Mouse (Mus musculus): ENCODE measurements around the gene Reep6. TPM values are rescaled to one million over a fixed set of nuclear protein-coding genes. Genes with fewer than 3 reads are reported as not detected.

Reep6 gene
- 24.7 and 25.1 TPM in 2 replicates for polyA plus RNA-seq (2012; rRNA removed)

DNA sequence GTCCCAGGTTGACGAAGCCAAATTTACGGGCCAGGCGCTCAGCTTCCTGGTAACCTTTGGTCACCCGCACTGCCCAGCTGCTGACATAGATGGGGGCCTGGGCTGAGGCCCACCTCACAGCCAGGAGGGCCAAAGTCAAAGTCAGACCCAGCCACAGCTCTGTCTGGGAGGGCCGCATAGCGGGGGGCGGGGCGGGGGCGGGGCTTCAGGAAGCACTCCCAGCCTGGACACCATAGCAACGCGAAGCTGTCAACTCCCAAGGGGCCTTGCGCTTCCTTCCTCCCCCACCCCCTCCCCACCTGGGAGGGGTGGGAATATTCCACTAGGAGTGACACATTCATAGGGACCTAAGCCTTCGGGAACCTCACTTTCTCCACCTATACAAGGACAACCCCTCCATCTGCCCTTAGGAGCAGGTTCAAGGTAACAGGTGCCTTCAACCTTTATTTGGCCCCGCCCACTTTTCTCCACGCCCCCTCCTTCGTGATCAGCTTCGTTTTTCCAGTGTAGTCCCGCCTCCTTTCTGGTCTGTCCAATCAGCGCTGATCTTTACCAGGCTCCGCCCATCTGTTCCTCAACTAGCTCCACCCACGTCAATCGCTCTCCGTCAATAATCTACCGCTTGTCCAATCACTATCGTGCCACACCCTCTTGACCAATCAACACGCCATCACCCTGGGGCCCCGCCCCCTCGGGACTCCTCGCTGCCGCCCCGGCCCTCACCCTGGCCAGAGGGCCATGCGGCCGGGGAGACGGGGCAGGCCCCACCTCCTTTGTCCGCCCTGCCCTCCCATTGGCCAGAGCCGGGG, at the start of gene Reep6, which contains the start of gene Pcsk4:
Reep6 (plus strand) TSS at position 681 of the 809 bp plus-strand sequence.
Pcsk4 (minus strand) TSS at position 226 of the 809 bp plus-strand sequence.
- Histone ChIP-seq H3K4me3 (ENCODE audit: insufficient read depth, low read depth, low read length) (peak within 1 kb of the TSS; percentile 46), H3K27me3 (replicated peaks; ENCODE audit: control insufficient read depth, insufficient read depth, low read length) (no peaks in the 10 kb centered on the region), H3K36me3 (ENCODE audit: control insufficient read depth, insufficient read depth, low read length) (no peaks in the 10 kb centered on the region), H3K4me1 (ENCODE audit: control insufficient read depth, insufficient read depth, low read length) (peaks cover 5% of the 10 kb centered on the region; the same call in 1 of the 2 replicates), H3K27ac (ENCODE audit: insufficient read depth, low read depth, low read length) (0 out of 2 replicates have a peak within 1 kb of the TSS, but pooled peaks have one; percentile 12)
- TF ChIP-seq CTCF (conservative IDR thresholded peaks at IDR 0.05; ENCODE audit: insufficient read depth, insufficient read length, low read depth, low read length) (no peak), POLR2A (IDR thresholded peaks at IDR 0.05; ENCODE audit: low read depth, low read length) (no peak)
- DNase-seq: peak; percentile 98
- WGBS: 4% methylated on average over 36 of the region's 36 CpGs

DNA sequence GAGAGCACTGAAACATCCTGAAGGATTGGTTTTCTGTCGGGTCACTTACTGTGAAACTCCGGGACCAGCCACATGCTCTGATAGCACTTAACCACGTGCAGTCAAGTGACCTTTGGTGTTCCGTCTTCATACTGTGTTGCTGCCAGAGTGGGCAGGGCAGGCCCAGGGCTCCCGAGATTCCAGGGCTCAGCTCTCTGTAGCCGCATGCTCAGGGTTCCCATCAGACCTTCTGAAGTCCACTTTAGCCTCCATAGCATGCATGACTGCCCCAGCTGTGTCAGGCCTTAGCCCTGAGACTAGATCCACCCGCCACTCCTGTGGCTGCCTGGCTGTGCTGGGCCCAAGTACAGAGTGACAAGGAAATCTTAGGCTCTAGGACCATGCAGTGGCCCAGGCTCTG, 48.4 kb upstream of the Reep6 start:
- WGBS: 24% methylated on average over 7 of the region's 7 CpGs
- DNase-seq: peak; percentile 96
- H3K4me1 ChIP-seq (ENCODE audit: control insufficient read depth, insufficient read depth, low read length): peaks cover 22% of the 10 kb centered on the region
- no peak overlapping the region for H3K4me3 ChIP-seq (ENCODE audit: insufficient read depth, low read depth, low read length)
- H3K27me3 ChIP-seq (replicated peaks; ENCODE audit: control insufficient read depth, insufficient read depth, low read length): no peaks in the 10 kb centered on the region
- H3K36me3 ChIP-seq (ENCODE audit: control insufficient read depth, insufficient read depth, low read length): peaks cover 11% of the 10 kb centered on the region
- no peak for TF ChIP-seq POLR2A (IDR thresholded peaks at IDR 0.05; ENCODE audit: low read depth, low read length)
- no peak for TF ChIP-seq CTCF (conservative IDR thresholded peaks at IDR 0.05; ENCODE audit: insufficient read depth, insufficient read length, low read depth, low read length)
- H3K27ac ChIP-seq (ENCODE audit: insufficient read depth, low read depth, low read length): peak overlapping the region; percentile 98

- TF ChIP-seq CTCF (conservative IDR thresholded peaks at IDR 0.05; ENCODE audit: insufficient read depth, insufficient read length, low read depth, low read length) (no peak), POLR2A (IDR thresholded peaks at IDR 0.05; ENCODE audit: low read depth, low read length) (no peak)
- peaks cover 22% of the 10 kb centered on the region for H3K4me1 ChIP-seq (ENCODE audit: control insufficient read depth, insufficient read depth, low read length)
- H3K27me3 ChIP-seq (replicated peaks; ENCODE audit: control insufficient read depth, insufficient read depth, low read length): no peaks in the 10 kb centered on the region
- peak; percentile 83 for DNase-seq
- peak overlapping the region; percentile 98 for H3K27ac ChIP-seq (ENCODE audit: insufficient read depth, low read depth, low read length)
- H3K36me3 ChIP-seq (ENCODE audit: control insufficient read depth, insufficient read depth, low read length): peaks cover 12% of the 10 kb centered on the region
- H3K4me3 ChIP-seq (ENCODE audit: insufficient read depth, low read depth, low read length): no peak overlapping the region
- 26% methylated on average over 8 of the region's 8 CpGs for WGBS
Observed at GRCm38 (mm10) chr10:80281921-80282371, 47.8 kb upstream of the Reep6 start.

GRCm38 (mm10) chr10:80282481-80283441, 47.0 kb upstream of the Reep6 start:
- peak overlapping the region; percentile 98 for H3K27ac ChIP-seq (ENCODE audit: insufficient read depth, low read depth, low read length)
- WGBS: 56% methylated on average over 20 of the region's 20 CpGs
- peak; percentile 40 for DNase-seq

GRCm38 (mm10) chr10:80285222-80286070, 44.3 kb upstream of the Reep6 start:
- no peak overlapping the region for H3K4me3 ChIP-seq (ENCODE audit: insufficient read depth, low read depth, low read length)
- H3K27ac ChIP-seq (ENCODE audit: insufficient read depth, low read depth, low read length): no peak overlapping the region
- no peak for DNase-seq
- H3K4me1 ChIP-seq (ENCODE audit: control insufficient read depth, insufficient read depth, low read length): peaks cover 22% of the 10 kb centered on the region
- H3K27me3 ChIP-seq (replicated peaks; ENCODE audit: control insufficient read depth, insufficient read depth, low read length): no peaks in the 10 kb centered on the region
- peaks cover 11% of the 10 kb centered on the region for H3K36me3 ChIP-seq (ENCODE audit: control insufficient read depth, insufficient read depth, low read length)
- TF ChIP-seq CTCF (conservative IDR thresholded peaks at IDR 0.05; ENCODE audit: insufficient read depth, insufficient read length, low read depth, low read length) (no peak), POLR2A (IDR thresholded peaks at IDR 0.05; ENCODE audit: low read depth, low read length) (no peak)
- WGBS: 66% methylated on average over 12 of the region's 15 CpGs

More at GRCm38 (mm10) chr10:80282481-80283441, 47.0 kb upstream of the Reep6 start:
- Histone ChIP-seq H3K36me3 (ENCODE audit: control insufficient read depth, insufficient read depth, low read length) (peaks cover 12% of the 10 kb centered on the region), H3K27me3 (replicated peaks; ENCODE audit: control insufficient read depth, insufficient read depth, low read length) (no peaks in the 10 kb centered on the region), H3K4me1 (ENCODE audit: control insufficient read depth, insufficient read depth, low read length) (peaks cover 22% of the 10 kb centered on the region), H3K4me3 (ENCODE audit: insufficient read depth, low read depth, low read length) (no peak overlapping the region)
- TF ChIP-seq POLR2A (IDR thresholded peaks at IDR 0.05; ENCODE audit: low read depth, low read length): no peak
- TF ChIP-seq CTCF (conservative IDR thresholded peaks at IDR 0.05; ENCODE audit: insufficient read depth, insufficient read length, low read depth, low read length): no peak

- DNase-seq: no peak
- Histone ChIP-seq H3K4me1 (ENCODE audit: control insufficient read depth, insufficient read depth, low read length) (peaks cover under 1% of the 10 kb centered on the region; the same call in 1 of the 2 replicates), H3K4me3 (ENCODE audit: insufficient read depth, low read depth, low read length) (no peak overlapping the region), H3K36me3 (ENCODE audit: control insufficient read depth, insufficient read depth, low read length) (peaks cover 11% of the 10 kb centered on the region), H3K27ac (ENCODE audit: insufficient read depth, low read depth, low read length) (no peak overlapping the region), H3K27me3 (replicated peaks; ENCODE audit: control insufficient read depth, insufficient read depth, low read length) (no peaks in the 10 kb centered on the region)
- TF ChIP-seq POLR2A (IDR thresholded peaks at IDR 0.05; ENCODE audit: low read depth, low read length) (no peak), CTCF (conservative IDR thresholded peaks at IDR 0.05; ENCODE audit: insufficient read depth, insufficient read length, low read depth, low read length) (no peak)
- WGBS: 91% methylated on average over 12 of the region's 12 CpGs
Observed at GRCm38 (mm10) chr10:80288097-80288496, 41.7 kb upstream of the Reep6 start.
